Comparison of ENCODE assay signal across 10 mouse cellular contexts in genomic region chr17:12300127-12300675, GRCm38 (mm10). TPM values are rescaled to one million over a fixed set of nuclear protein-coding genes. Genes with fewer than 3 reads are reported as not detected.
DNase-seq lines count a peak whose midpoint lies in the region; ATAC-seq and TF ChIP-seq lines count a peak whose summit lies in the region.
"Had no signal": no experiment of that assay in that cellular context is flagged by ENCODE, and none has a peak within 500 bp of the region (broad histone marks: within the 10 kb centered on the region; RNA-seq: fewer than 3 reads in every experiment).

No protein-coding gene starts in this region.

- H3K9me3 ChIP-seq in hindbrain, postnatal 0 days (ENCODE audit: low read length): no peaks in the 10 kb centered on the region
- no peaks in the 10 kb centered on the region for H3K9me3 ChIP-seq in hindbrain, embryonic 14.5 days (ENCODE audit: control insufficient read depth, low read length)
- no peaks in the 10 kb centered on the region for H3K9me3 ChIP-seq in midbrain, postnatal 0 days (ENCODE audit: low read length)
- no peaks in the 10 kb centered on the region for H3K9me3 ChIP-seq in midbrain, embryonic 10.5 days (replicated peaks)
- no peaks in the 10 kb centered on the region for H3K9me3 ChIP-seq in stomach, embryonic 14.5 days (ENCODE audit: control insufficient read depth, low read depth, low read length)
- H3K9me3 ChIP-seq: liver, embryonic 15.5 days had no signal

- no peak overlapping the region for H3K27ac ChIP-seq in hindbrain, postnatal 0 days
- H3K27ac ChIP-seq in hindbrain, embryonic 14.5 days: no peak overlapping the region
- H3K27ac ChIP-seq in midbrain, postnatal 0 days (ENCODE audit: low read depth, low read length): 0 out of 2 replicates have a peak overlapping the region, but pooled peaks have one; percentile 6
- H3K27ac ChIP-seq in midbrain, embryonic 10.5 days (replicated peaks): no peak overlapping the region
- peak overlapping the region; percentile 35; the same call in 1 of the 2 replicates for H3K27ac ChIP-seq in stomach, embryonic 14.5 days (ENCODE audit: low read length)
- H3K27ac ChIP-seq: liver, embryonic 15.5 days had no signal

- TF ChIP-seq CTCF in hindbrain, postnatal 0 days (IDR thresholded peaks at IDR 0.05; ENCODE audit: low read depth): no peak
- no peak for TF ChIP-seq CTCF in midbrain, postnatal 0 days (IDR thresholded peaks at IDR 0.05)

- ATAC-seq in hindbrain, postnatal 0 days: no peak
- ATAC-seq in hindbrain, embryonic 14.5 days (ENCODE audit: low FRiP score): no peak
- ATAC-seq in midbrain, postnatal 0 days (ENCODE audit: low FRiP score): no peak
- no peak for ATAC-seq in stomach, embryonic 14.5 days (ENCODE audit: insufficient number of reproducible peaks, insufficient read depth, low FRiP score, low read depth)

- peak; percentile 42 for DNase-seq in adrenal gland, postnatal 10 days
- no peak for DNase-seq in adrenal gland, adult (ENCODE audit: inconsistent age in 2 of 2, low spot score in 1 of 2)
- peak; percentile 54 for DNase-seq in hindbrain, postnatal 0 days (ENCODE audit: low spot score)
- DNase-seq in hindbrain, embryonic 14.5 days (ENCODE audit: low spot score): no peak
- DNase-seq in midbrain, postnatal 0 days (ENCODE audit: low spot score): peak; percentile 44
- DNase-seq in midbrain, embryonic 10.5 days (ENCODE audit: low spot score): no peak
- DNase-seq in gastrocnemius, adult 18-20 months (ENCODE audit: low spot score): no peak

- peaks cover 17% of the 10 kb centered on the region; the same call in 1 of the 2 replicates for H3K4me1 ChIP-seq in hindbrain, postnatal 0 days (ENCODE audit: insufficient read depth, low read length)
- peaks cover 20% of the 10 kb centered on the region for H3K4me1 ChIP-seq in hindbrain, embryonic 14.5 days (replicated peaks; ENCODE audit: control insufficient read depth, insufficient read depth, low read length)
- H3K4me1 ChIP-seq in midbrain, postnatal 0 days (ENCODE audit: insufficient read depth, low read length): peaks cover 11% of the 10 kb centered on the region; the same call in 1 of the 2 replicates
- peaks cover 20% of the 10 kb centered on the region for H3K4me1 ChIP-seq in midbrain, embryonic 10.5 days
- H3K4me1 ChIP-seq in stomach, embryonic 14.5 days (ENCODE audit: control insufficient read depth, insufficient read depth, low read length): peaks cover 32% of the 10 kb centered on the region

- no peak overlapping the region for H3K4me3 ChIP-seq in hindbrain, postnatal 0 days (ENCODE audit: low read length)
- H3K4me3 ChIP-seq in hindbrain, embryonic 14.5 days (replicated peaks; ENCODE audit: low read length): no peak overlapping the region
- no peak overlapping the region for H3K4me3 ChIP-seq in midbrain, postnatal 0 days (ENCODE audit: low read depth, low read length)
- no peak overlapping the region for H3K4me3 ChIP-seq in midbrain, embryonic 10.5 days
- H3K4me3 ChIP-seq in stomach, embryonic 14.5 days (ENCODE audit: low read depth, low read length): no peak overlapping the region
- H3K4me3 ChIP-seq: liver, embryonic 15.5 days had no signal

- H3K27me3 ChIP-seq in hindbrain, postnatal 0 days (ENCODE audit: insufficient read depth, low read length): no peaks in the 10 kb centered on the region
- H3K27me3 ChIP-seq in hindbrain, embryonic 14.5 days (ENCODE audit: control insufficient read depth, insufficient read depth, low read length): no peaks in the 10 kb centered on the region
- no peaks in the 10 kb centered on the region for H3K27me3 ChIP-seq in midbrain, postnatal 0 days (ENCODE audit: insufficient read depth, low read length)
- H3K27me3 ChIP-seq in midbrain, embryonic 10.5 days (ENCODE audit: low read depth, poor library complexity, severe bottlenecking): no peaks in the 10 kb centered on the region
- no peaks in the 10 kb centered on the region for H3K27me3 ChIP-seq in stomach, embryonic 14.5 days (ENCODE audit: control insufficient read depth, insufficient read depth, low read length)
- H3K27me3 ChIP-seq: liver, embryonic 15.5 days had no signal

- H3K4me2 ChIP-seq in hindbrain, postnatal 0 days (ENCODE audit: low read depth, low read length): no peak overlapping the region
- no peak overlapping the region for H3K4me2 ChIP-seq in hindbrain, embryonic 14.5 days (replicated peaks)
- H3K4me2 ChIP-seq in midbrain, postnatal 0 days (ENCODE audit: low read depth, low read length, poor library complexity, severe bottlenecking): no peak overlapping the region
- H3K4me2 ChIP-seq in stomach, embryonic 14.5 days (replicated peaks; ENCODE audit: low read depth, low read length): no peak overlapping the region
- H3K4me2 ChIP-seq: heart, embryonic 11.5 days; liver, embryonic 15.5 days had no signal

- WGBS in hindbrain, postnatal 0 days: 40% methylated on average over 14 of the region's 14 CpGs
- 44% methylated on average over 14 of the region's 14 CpGs for WGBS in hindbrain, embryonic 14.5 days
- WGBS in midbrain, postnatal 0 days: 60% methylated on average over 14 of the region's 14 CpGs
- WGBS in midbrain, embryonic 10.5 days: 94% methylated on average over 14 of the region's 14 CpGs
- 64% methylated on average over 14 of the region's 14 CpGs for WGBS in stomach, embryonic 14.5 days

- no peak overlapping the region for H3K9ac ChIP-seq in hindbrain, postnatal 0 days (replicated peaks; ENCODE audit: low read length)
- H3K9ac ChIP-seq in hindbrain, embryonic 14.5 days: no peak overlapping the region
- H3K9ac ChIP-seq in midbrain, postnatal 0 days (replicated peaks; ENCODE audit: low read length, poor library complexity, severe bottlenecking): no peak overlapping the region
- no peak overlapping the region for H3K9ac ChIP-seq in stomach, embryonic 14.5 days (replicated peaks; ENCODE audit: low read depth, low read length)
- H3K9ac ChIP-seq: liver, embryonic 15.5 days had no signal

- no peaks in the 10 kb centered on the region for H3K36me3 ChIP-seq in hindbrain, postnatal 0 days (ENCODE audit: insufficient read depth, low read length)
- no peaks in the 10 kb centered on the region for H3K36me3 ChIP-seq in hindbrain, embryonic 14.5 days (replicated peaks; ENCODE audit: control insufficient read depth, insufficient read depth)
- H3K36me3 ChIP-seq in midbrain, postnatal 0 days (ENCODE audit: insufficient read depth, low read length): no peaks in the 10 kb centered on the region
- H3K36me3 ChIP-seq in midbrain, embryonic 10.5 days: no peaks in the 10 kb centered on the region
- no peaks in the 10 kb centered on the region for H3K36me3 ChIP-seq in stomach, embryonic 14.5 days (ENCODE audit: control insufficient read depth, insufficient read depth, low read length)
- H3K36me3 ChIP-seq: liver, embryonic 15.5 days had no signal

RNA-seq across cellular contexts. Expression of gene Map3k4, which starts 18.4 kb away (rescaled TPM):
- total RNA-seq in adrenal gland, postnatal 10 days (2021): 10 to 100 TPM; 21.1 to 29.4 TPM
- total RNA-seq in hindbrain, postnatal 0 days (2014; rRNA removed): 36.2 and 39.2 TPM in 2 replicates
- 52.2 and 54.5 TPM in 2 replicates for polyA plus RNA-seq in hindbrain, postnatal 0 days (2015; fragmentation: Nextera tagmentation; extraction: Ambion mirVana)
- 35.9 and 43.6 TPM in 2 replicates for polyA plus RNA-seq in hindbrain, embryonic 14.5 days (2014; fragmentation: Nextera tagmentation; extraction: Ambion mirVana)
- 36.1 and 37.1 TPM in 2 replicates for total RNA-seq in midbrain, postnatal 0 days (2014; rRNA removed)
- 35.1 and 47.9 TPM in 2 replicates for polyA plus RNA-seq in midbrain, postnatal 0 days (2015; fragmentation: Nextera tagmentation; extraction: Ambion mirVana)
- polyA plus RNA-seq in midbrain, embryonic 10.5 days (2016; fragmentation: Nextera tagmentation; extraction: Ambion mirVana): 42.3 and 45.3 TPM in 2 replicates
- polyA plus RNA-seq in stomach, embryonic 14.5 days (2014; fragmentation: Nextera tagmentation; extraction: Ambion mirVana): 49.2 and 52.4 TPM in 2 replicates
- 10 to 100 TPM; 31.5 to 39.0 TPM for total RNA-seq in gastrocnemius, adult 18-20 months (2021)

Comparison
In these comparisons a context has a peak if more than half of its experiments do, and no peak if none do; other contexts are left out.
1. DNase-seq: peak in adrenal gland, postnatal 10 days (single experiment), hindbrain, postnatal 0 days (single experiment) and midbrain, postnatal 0 days (single experiment); none in adrenal gland, adult (0 of 2), hindbrain, embryonic 14.5 days (single experiment), midbrain, embryonic 10.5 days (single experiment) and gastrocnemius, adult 18-20 months (single experiment).
2. H3K27ac ChIP-seq: peak in midbrain, postnatal 0 days (single experiment) and stomach, embryonic 14.5 days (single experiment); none in hindbrain, postnatal 0 days (single experiment), hindbrain, embryonic 14.5 days (single experiment) and midbrain, embryonic 10.5 days (single experiment).